Mouse (Mus musculus) WW6 (cell line): ENCODE results near the gene Zbed4.
"Not testable (repeated sequence)": the region's sequence is repeated elsewhere in the genome, so short reads cannot be mapped to it uniquely, and the experiment has no call there.

Experiments used
- DNase-seq: peaks from one replicate; pipeline ENCODE4 v3.0.0-alpha.2; 2013; ENCODE audit warnings: low read depth, low spot score

Gene Zbed4

DNA sequence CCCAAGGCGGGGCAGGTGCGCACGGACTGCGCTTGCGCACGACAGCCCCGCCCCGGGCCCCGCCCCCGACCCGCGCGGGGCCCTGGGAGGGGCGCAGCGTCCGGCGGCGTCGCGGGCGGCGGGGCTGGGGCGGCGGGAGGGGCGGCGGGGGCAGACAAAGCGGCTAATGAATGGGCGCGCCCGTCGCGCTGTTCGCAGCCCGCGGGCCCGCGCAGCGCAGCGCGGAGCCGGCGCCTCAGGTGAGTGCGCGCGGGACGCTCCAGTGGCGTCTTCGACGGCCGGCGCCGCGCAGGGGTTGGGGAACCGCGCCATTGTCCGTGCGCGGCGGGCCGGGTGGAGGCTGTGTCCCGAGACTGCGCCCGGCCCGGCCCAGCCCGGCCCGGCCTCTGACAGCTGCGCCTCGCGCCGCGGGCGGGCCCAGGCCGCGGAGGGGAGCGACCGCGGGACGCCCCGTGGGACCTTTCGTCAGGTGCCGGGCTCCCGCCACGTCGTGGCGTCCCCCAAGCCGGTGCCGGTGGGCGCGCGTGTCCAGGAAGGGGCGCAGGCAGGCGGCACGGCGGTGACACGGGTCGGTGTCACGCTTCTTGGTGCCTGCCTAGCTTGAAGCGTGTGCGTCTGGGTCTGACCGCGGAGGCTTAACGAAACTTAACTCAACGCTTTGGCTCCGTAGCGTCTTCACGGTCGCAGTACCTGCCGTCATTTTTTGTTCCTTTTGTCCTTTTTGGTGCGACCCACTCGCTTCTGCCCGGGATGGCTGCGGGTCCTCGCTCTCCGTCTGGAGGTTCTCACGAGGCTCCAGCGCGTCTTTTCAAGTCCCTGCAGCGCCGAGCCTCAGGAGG is at the start of gene Zbed4:
Gene Zbed4, plus strand, starts transcription at position 97 of the 839 bp plus-strand sequence.
- DNase-seq: no peak

DNA sequence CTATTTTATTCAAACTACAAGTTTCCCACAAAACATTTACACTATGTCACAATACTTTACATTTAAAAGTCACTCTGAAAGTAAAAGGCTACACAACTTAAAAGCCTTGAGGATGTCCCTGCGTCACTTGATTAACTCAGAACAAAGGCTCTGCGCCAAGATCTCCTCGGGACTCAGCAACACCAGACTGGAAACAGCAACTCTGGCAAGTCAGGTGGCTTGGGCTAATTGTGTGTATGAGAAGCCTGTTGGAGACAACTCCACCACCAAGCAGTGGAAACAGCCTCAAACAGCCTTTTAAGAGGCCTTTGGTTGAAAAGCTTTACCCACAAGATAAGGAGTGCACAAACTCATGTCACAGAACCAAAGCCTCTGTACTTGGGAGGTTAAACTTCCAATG is 49.0 kb upstream of the Zbed4 start:
- no peak for DNase-seq

DNA sequence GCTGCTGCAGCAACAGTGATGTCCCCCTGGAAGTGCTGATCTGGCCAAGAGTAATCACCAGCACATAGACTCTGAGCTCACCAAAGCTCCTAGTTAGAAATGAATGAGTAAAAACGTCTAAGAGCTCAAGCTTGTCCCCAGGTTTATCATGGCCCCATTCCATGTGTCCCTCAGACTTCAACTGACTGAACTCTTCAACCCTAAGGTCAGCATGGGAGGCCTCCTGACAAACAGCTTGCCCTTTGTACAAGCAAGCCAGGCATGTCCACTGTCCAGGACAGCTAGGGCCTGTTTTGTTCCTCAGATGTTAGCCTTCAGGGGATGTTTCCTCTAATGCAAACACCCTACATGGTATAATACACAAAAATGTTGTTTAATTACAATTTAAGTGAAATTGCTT is 47.2 kb upstream of the Zbed4 start:
- DNase-seq: no peak

GRCm38 (mm10) chr15:88706320-88706719 is 45.1 kb upstream of the Zbed4 start:
- DNase-seq: no peak

GRCm38 (mm10) chr15:88706987-88707386 is 44.5 kb upstream of the Zbed4 start:
- not testable (repeated sequence) for DNase-seq

DNA sequence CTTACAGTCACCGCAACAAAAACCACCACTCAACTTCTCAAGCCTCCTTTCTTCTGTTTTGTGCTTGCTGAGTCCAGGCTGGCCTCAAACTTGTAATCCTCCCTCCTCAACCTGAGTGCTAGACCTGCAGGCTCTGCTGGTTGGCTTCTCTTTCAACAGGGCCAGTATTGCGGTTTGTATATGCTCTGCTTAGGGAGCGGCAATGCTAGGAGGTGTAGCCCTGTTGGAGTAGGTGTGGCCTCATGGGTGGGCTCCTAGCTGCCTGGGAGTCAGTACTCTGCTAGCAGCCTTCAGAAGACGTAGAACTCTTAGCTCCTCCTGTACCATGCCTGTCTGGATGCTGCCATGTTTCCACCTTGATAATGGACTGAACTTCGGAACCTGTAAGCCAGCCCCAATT is 43.3 kb upstream of the Zbed4 start:
- peak; percentile 66 for DNase-seq

DNA sequence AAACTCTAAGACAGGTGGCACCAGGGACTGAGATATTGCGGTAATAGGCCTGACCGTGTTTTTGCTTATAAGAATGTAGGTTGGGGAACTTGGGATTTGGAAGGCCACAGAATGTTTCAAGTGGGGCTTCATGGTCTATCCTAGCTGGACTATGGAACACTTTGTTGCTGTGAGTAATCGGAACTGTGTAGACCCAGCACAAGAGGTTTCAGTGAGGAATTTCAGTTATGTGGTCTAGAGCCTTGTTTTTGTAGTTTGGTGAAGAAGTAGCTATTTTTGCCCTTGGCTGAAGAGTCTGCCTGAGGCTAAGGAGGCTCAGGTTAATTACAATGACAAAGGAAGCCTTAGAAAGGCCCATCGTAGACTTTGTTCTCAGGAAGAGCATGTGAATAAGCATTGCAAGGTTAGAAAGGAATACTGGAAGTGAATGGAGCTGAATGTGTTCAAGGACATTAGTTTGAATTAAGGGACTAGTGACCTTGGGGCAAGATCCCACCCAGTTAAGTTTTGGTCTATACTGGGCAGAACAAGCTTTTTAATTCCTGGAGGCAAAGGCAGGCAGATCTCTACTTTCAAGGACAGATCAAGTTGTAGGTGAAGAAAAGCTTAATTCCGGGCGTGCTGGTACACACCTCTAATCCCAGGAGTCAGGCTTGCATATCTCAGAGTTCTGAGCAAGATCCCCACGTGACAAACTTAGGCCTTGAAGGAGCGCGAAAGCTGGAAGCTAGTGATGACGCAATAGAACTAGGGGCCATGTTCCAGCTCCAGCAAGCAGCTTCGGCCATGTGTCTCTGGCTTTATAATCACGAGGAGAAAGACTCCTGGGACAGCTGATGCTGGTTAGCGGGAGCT is 42.6 kb upstream of the Zbed4 start:
- DNase-seq: peak; percentile 81

DNA sequence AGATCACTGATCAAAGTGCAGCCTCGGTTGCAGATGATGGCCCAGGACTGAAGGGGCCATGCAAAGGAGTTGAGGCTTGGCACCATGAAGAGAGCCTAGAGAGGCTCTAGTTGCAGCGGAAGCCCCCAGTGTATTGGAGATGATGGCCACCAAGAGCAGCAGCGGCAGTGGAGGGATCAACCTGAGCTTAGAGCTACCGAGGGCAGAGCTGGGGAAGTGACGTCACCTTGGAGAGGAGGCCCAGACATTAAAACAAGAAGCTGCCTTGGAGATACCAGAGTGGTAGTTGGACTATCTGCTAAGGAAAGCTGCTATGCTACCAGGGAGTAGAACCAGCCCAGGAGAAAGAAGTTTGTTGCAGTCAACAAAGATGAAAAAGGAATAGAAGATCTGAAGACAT is 41.6 kb upstream of the Zbed4 start:
- DNase-seq: no peak

- DNase-seq: no peak
Observed at GRCm38 (mm10) chr15:88712501-88712900, 39.0 kb upstream of the Zbed4 start.

DNA sequence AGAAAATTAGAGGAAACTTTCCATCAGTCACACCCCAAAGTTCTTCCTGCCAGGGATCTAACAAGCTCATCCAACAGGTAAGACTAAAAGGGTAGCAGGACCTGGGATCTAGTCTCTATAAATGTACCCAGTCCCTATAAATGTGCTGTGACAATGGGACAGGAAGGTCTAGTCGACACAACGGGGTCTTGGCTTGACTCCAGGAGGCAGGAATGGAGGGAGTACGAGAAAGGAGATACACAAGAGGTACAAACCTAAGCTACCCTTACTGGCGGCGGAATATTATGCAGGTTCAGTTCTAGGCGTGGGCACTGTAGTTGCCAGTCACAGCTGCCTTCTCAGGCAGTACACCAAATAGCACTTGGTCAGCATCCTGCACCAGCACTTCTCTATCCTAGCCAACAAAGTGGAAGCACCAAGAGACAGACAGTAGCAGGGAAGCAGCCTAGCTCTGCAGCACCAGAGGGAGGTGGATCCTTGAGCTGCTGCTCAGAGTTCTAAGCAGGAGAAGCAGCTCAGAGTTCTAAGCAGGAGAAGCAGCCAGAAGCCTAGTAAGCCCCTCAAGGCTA is 37.4 kb upstream of the Zbed4 start:
- DNase-seq: no peak

DNA sequence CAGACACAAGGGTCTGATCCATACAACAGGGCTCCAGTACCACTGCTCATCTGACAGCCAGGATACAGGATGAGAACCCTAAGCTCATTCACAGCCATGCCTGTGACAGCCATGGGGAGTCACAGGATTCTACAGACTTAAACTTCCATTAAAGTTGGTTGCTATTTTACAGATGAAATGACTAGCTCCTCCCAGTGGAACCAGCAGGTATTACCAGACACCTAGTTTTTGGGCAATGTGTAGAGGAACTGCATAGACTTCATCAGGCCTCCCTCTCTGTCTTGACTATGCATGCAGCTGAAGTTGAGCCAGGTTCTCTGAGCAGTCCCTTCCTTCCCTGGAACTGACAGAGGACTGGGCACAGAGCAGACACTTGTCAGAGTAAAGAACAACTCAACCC is 35.1 kb upstream of the Zbed4 start:
- no peak for DNase-seq

DNA sequence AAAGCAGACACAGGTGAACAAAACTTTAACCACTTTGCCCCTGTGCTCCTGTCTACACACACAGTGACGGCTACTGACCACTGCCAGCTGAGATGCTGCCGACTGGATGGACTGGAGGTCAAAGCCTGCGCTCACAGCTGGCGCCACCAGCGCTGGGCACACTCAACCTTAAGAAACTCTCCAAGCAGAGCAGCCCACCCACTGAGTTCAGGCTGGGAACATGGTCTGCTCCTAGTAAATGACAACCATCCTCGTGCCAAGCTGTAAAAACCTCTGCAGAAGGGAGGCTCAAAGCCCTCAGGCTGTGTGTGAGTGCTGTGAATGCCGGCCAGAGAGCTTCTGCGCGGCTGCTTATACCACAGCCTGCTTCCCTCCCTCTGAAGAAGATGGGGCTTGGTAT is 34.2 kb upstream of the Zbed4 start:
- no peak for DNase-seq

- DNase-seq: no peak
Observed at GRCm38 (mm10) chr15:88723205-88723604, 28.3 kb upstream of the Zbed4 start.

- DNase-seq: no peak
Observed at GRCm38 (mm10) chr15:88724311-88724710, 27.1 kb upstream of the Zbed4 start.

- DNase-seq: no peak
Observed at GRCm38 (mm10) chr15:88725036-88725435, 26.4 kb upstream of the Zbed4 start.

DNA sequence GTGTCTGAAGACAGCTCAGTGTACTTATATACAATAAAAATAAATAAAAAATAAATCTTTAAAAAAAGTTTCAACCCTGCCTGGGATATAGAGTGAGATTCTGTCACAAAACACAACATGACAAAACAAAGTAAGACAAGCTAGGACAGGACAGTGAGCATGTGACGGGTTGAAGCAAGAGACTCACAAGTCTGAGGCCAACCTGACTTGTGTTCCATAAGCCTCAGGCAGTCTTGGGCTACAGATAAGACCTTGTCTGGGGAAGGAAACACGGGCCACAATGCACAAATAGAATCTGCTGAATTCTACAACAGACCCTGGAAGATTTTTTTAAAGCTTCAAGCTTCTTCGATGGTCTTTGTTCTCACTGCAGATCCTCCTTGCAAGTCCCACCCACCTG is 24.3 kb upstream of the Zbed4 start:
- DNase-seq: no peak

- no peak for DNase-seq
Observed at GRCm38 (mm10) chr15:88730717-88731116, 20.7 kb upstream of the Zbed4 start.

DNA sequence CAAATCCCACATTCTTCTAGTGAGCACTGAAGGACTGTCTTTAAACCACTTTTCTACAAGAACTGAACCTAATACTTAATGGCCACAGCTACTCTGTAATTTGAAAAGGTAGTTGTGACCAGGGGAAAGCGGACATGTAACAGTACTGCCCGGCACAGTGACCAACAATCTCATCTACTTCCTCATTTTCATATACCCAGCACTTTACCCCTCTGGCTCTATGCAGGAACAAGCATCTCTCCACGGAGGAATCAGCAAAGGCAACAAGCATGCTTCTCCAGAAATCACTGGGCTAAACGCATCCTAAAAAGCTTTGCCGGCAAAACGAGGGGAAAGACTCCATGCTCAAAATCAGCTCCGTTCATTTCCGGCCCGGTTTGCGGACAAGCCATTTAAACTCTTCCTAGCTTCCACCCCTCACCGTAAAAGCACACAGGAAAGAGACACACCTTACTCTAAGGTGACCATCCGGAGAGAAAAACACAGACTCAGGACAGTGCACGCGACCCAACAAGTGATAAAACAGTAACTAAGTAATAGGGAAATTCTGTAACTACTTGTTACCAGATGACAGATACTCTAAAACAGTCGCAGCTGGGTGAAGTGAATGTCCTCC is 18.9 kb upstream of the Zbed4 start:
- DNase-seq: no peak

- DNase-seq: no peak
Observed at GRCm38 (mm10) chr15:88733041-88733751, 18.3 kb upstream of the Zbed4 start.

DNA sequence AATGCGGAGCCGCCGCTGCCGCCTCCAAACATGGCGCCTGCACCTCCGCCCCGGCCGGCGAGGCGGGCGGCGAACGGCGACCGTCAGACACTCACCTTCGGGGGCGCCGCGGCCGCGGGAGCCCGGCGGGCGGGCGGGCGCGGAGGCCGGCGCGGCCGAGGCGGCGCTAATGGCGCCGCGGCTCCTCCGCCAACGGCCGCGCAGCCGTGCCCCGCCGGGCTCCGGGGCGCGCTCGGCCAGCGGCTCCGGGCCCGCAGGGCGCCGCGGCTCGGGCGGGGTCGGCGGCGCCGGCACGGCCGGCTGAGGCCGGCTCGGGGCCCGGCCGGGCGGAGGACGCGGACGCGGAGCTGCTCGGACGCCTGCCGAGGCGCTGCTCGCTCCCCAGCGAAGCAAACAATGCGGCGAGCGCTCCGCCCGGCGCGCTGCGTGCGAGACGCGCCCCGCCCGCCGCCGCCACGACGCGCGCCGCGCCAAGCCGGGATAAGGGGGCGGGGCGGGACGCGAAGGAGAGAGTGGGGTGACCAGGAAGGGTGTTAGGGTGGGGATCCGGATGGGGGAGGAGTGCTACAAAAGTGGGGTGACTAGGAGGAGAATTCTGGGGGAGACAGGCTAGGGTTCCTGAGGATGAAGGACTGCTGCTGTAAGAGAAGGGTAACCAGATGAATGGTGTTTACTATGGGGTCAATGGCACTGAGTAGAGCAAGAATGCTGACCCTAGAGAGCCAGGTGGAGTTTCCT is 17.5 kb upstream of the Zbed4 start, which contains the start of gene Brd1:
Gene Brd1, minus strand, starts transcription at position 400 of the 738 bp plus-strand sequence.
- no peak for DNase-seq

- no peak for DNase-seq
Observed at GRCm38 (mm10) chr15:88736166-88736565, 15.3 kb upstream of the Zbed4 start.
